Mouse (Mus musculus) myocyte (in vitro differentiated cells): ENCODE data around the gene Nsmf.

ENCODE experiments used
- CEBPB ChIP-seq: IDR thresholded peaks from 2 replicates; pipeline ENCODE4 v1.6.1; 2011; ENCODE audit warnings: mild to moderate bottlenecking, moderate library complexity; ENCODE audit not compliant: poor library complexity, insufficient read depth, severe bottlenecking
- MYOD1 ChIP-seq, 3 experiments: IDR thresholded peaks; one replicate each; pipeline ENCODE4 v1.6.1; 2011; ENCODE audit warnings: control low read depth in 2 of 3, low read depth in 2 of 3, mild to moderate bottlenecking in 2 of 3, moderate library complexity in 1 of 3; ENCODE audit not compliant: insufficient read length in 2 of 3, control insufficient read depth in 1 of 3
- MYOG ChIP-seq, 3 experiments: IDR thresholded peaks; one replicate each; pipeline ENCODE4 v1.6.1; 2011; ENCODE audit warnings: control low read depth in 2 of 3, low read depth in 2 of 3, mild to moderate bottlenecking in 2 of 3; ENCODE audit not compliant: insufficient read length in 2 of 3, control insufficient read depth in 1 of 3, insufficient read depth in 1 of 3
- POLR2A ChIP-seq: IDR thresholded peaks from one replicate; pipeline ENCODE4 v1.6.1; 2011; ENCODE audit warnings: low read depth, mild to moderate bottlenecking, control low read depth, moderate library complexity; ENCODE audit not compliant: insufficient read length
- POLR2AphosphoS2 ChIP-seq: IDR thresholded peaks from one replicate; pipeline ENCODE4 v1.6.1; 2011; ENCODE audit warnings: low read depth, control low read depth; ENCODE audit not compliant: insufficient read length
- SRF ChIP-seq: IDR thresholded peaks from one replicate; pipeline ENCODE4 v1.6.1; 2011; ENCODE audit warnings: low read depth; ENCODE audit not compliant: control insufficient read depth, insufficient read length
- TCF12 ChIP-seq: IDR thresholded peaks from one replicate; pipeline ENCODE4 v1.6.1; 2011; ENCODE audit warnings: mild to moderate bottlenecking, control low read depth; ENCODE audit not compliant: poor library complexity, insufficient read depth, severe bottlenecking
- USF1 ChIP-seq: IDR thresholded peaks from one replicate; pipeline ENCODE4 v1.6.1; 2011; ENCODE audit warnings: low read depth, mild to moderate bottlenecking, control low read depth, moderate library complexity

GRCm38 (mm10) chr2:25064285-25064684 is 10.1 kb downstream of the Nsmf start:
- no peak for TF ChIP-seq CEBPB
- TF ChIP-seq POLR2A, result no peak
- no peak for TF ChIP-seq USF1
- TF ChIP-seq SRF, result no peak
- TF ChIP-seq TCF12, result no peak
- no peak for TF ChIP-seq MYOG (IDR thresholded peaks at IDR 0.05; ENCODE audit: control insufficient read depth in 1 of 3, insufficient read depth in 1 of 3, insufficient read length in 2 of 3, low read depth in 2 of 3)
- no peak for TF ChIP-seq POLR2AphosphoS2
- no peak for TF ChIP-seq MYOD1 (IDR thresholded peaks at IDR 0.05; ENCODE audit: control insufficient read depth in 1 of 3, insufficient read length in 2 of 3, low read depth in 2 of 3)
